10 mouse cellular contexts compared by ENCODE assay signal in the genomic region with DNA sequence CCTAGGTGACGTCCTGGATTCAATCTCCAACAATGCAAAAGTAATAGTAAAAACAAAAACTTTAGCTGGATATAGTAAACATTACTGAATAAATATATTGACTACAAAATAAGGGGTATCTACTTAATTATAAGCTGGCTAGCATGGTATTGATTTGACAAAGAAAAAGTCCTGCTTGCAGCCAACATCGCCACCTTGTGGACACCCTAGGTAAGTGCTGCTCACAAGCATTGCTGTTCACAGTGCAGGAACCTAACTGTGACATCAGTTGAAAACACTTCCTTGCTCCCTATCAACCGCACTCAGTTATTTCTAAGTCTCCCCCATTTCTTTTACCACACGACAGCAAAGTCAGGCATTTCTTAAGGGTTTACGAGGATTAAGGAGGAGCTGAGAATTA. TPM values are rescaled to one million over a fixed set of nuclear protein-coding genes. Genes with fewer than 3 reads are reported as not detected.
A peak's percentile ranks its signal among the peaks of the same experiment; 100 is the strongest.
DNase-seq lines count a peak whose midpoint lies in the region; ATAC-seq and TF ChIP-seq lines count a peak whose summit lies in the region.
"Had no signal": no experiment of that assay in that cellular context is flagged by ENCODE, and none has a peak within 500 bp of the region (broad histone marks: within the 10 kb centered on the region; RNA-seq: fewer than 3 reads in every experiment).

No protein-coding gene starts in this region.

- ATAC-seq in midbrain, postnatal 0 days (ENCODE audit: low FRiP score) = no peak

- H3K36me3 ChIP-seq in midbrain, postnatal 0 days (ENCODE audit: insufficient read depth, low read length) = peaks cover 42% of the 10 kb centered on the region

- H3K27me3 ChIP-seq in midbrain, postnatal 0 days (ENCODE audit: insufficient read depth, low read length) = no peaks in the 10 kb centered on the region
- H3K27me3 ChIP-seq: limb, embryonic 12.5 days had no signal

- no peak overlapping the region for H3K4me2 ChIP-seq in midbrain, postnatal 0 days (ENCODE audit: low read depth, low read length, poor library complexity, severe bottlenecking)
- H3K4me2 ChIP-seq: limb, embryonic 12.5 days had no signal

- peak; percentile 87 for TF ChIP-seq CTCF in midbrain, postnatal 0 days (IDR thresholded peaks at IDR 0.05)

- WGBS in midbrain, postnatal 0 days = 72% methylated on average over 5 of the region's 5 CpGs

- no peak overlapping the region for H3K9ac ChIP-seq in midbrain, postnatal 0 days (replicated peaks; ENCODE audit: low read length, poor library complexity, severe bottlenecking)
- H3K9ac ChIP-seq: limb, embryonic 12.5 days had no signal

- no peak overlapping the region for H3K4me3 ChIP-seq in midbrain, postnatal 0 days (ENCODE audit: low read depth, low read length)
- H3K4me3 ChIP-seq: limb, embryonic 12.5 days had no signal

- no peaks in the 10 kb centered on the region for H3K4me1 ChIP-seq in midbrain, postnatal 0 days (ENCODE audit: insufficient read depth, low read length)
- H3K4me1 ChIP-seq: limb, embryonic 12.5 days had no signal

- H3K27ac ChIP-seq in midbrain, postnatal 0 days (ENCODE audit: low read depth, low read length) = no peak overlapping the region
- H3K27ac ChIP-seq: limb, embryonic 12.5 days had no signal

- DNase-seq in gastrocnemius, postnatal 10 days = peak; percentile 53
- no peak for DNase-seq in gastrocnemius, postnatal 36 days
- peak; percentile 51 for DNase-seq in urinary bladder, postnatal 14 days (ENCODE audit: low spot score)
- no peak for DNase-seq in urinary bladder, postnatal 4 days (ENCODE audit: low spot score in 2 of 2)
- peak; percentile 29 to 33 for DNase-seq in cerebellum, postnatal 36 days
- DNase-seq in kidney, postnatal 25 days = peak; percentile 42 to 55
- DNase-seq in midbrain, postnatal 0 days (ENCODE audit: low spot score) = peak; percentile 56
- DNase-seq in thymus, postnatal 4 days = peak; percentile 84

- intact Hi-C loops in gastrocnemius, postnatal 36 days (cut with DNase I) = no loop called here

- H3K9me3 ChIP-seq in midbrain, postnatal 0 days (ENCODE audit: low read length) = no peaks in the 10 kb centered on the region
- H3K9me3 ChIP-seq: limb, embryonic 12.5 days had no signal

RNA-seq across cellular contexts. Expression of a gene that starts 7.5 kb away (rescaled TPM):
- 10 to 100 TPM; 24.5 to 25.2 TPM for total RNA-seq in gastrocnemius, postnatal 10 days (2021)
- total RNA-seq in gastrocnemius, postnatal 36 days (2021) = 10 to 100 TPM; 12.8 to 14.8 TPM
- total RNA-seq in midbrain, postnatal 0 days (2014; rRNA removed) = 79.0 and 90.4 TPM in 2 replicates
- polyA plus RNA-seq in midbrain, postnatal 0 days (2015; fragmentation: Nextera tagmentation; extraction: Ambion mirVana) = 104 and 107 TPM in 2 replicates

RNA-seq across cellular contexts. Expression of a gene that starts 21.7 kb away (rescaled TPM):
- total RNA-seq in gastrocnemius, postnatal 10 days (2021) = not detected
- total RNA-seq in gastrocnemius, postnatal 36 days (2021) = not detected
- total RNA-seq in midbrain, postnatal 0 days (2014; rRNA removed) = not detected in 2 replicates
- polyA plus RNA-seq in midbrain, postnatal 0 days (2015; fragmentation: Nextera tagmentation; extraction: Ambion mirVana) = 0.22 and 0.26 TPM in 2 replicates
- polyA plus RNA-seq: embryonic facial prominence, embryonic 14.5 days; limb, embryonic 12.5 days had no signal

Comparison
In these comparisons a context has a peak if more than half of its experiments do, and no peak if none do; other contexts are left out.
1. DNase-seq: peak in gastrocnemius, postnatal 10 days (single experiment), urinary bladder, postnatal 14 days (single experiment), cerebellum, postnatal 36 days (2 of 2), kidney, postnatal 25 days (2 of 2), midbrain, postnatal 0 days (single experiment) and thymus, postnatal 4 days (single experiment); none in gastrocnemius, postnatal 36 days (0 of 2) and urinary bladder, postnatal 4 days (0 of 2).